Mouse (Mus musculus) olfactory bulb, adult 2 months (tissue): ENCODE measurements around the gene Ptprt.

Experiments used
- CTCF ChIP-seq: fragments of 200-500 bp; IDR thresholded peaks from 2 replicates; pipeline ENCODE4 v1.5.1; 2012; ENCODE audit warnings: low read depth, mild to moderate bottlenecking, low read length, moderate library complexity; ENCODE audit not compliant: insufficient read depth
- POLR2A ChIP-seq: fragments of 200-500 bp; IDR thresholded peaks from 2 replicates; pipeline ENCODE4 v1.6.1; 2012; ENCODE audit warnings: mild to moderate bottlenecking, low read depth, low read length, moderate library complexity; ENCODE audit not compliant: insufficient read depth

DNA sequence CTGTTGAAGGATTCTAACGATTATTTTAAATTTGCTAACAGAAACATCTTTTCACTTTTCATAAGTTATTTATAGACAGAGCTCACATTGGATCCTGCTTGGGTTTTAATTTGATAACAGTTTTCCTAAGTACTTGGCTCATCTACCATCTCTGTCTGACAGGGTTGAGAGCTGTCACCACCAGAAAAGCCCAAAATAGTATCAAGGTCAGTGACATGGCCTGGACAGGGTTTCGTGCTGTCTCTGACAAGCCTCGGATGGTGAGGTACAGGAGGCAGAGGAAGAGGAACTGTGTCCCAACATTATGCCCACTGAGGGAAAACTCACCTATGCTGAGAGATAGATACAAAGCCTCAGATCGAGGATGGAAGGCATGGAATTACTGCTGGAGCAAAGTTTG is 79.3 kb downstream of the Ptprt start:
- TF ChIP-seq CTCF: no peak
- no peak for TF ChIP-seq POLR2A
